Mouse (Mus musculus) heart, postnatal 25 days (tissue): ENCODE data around the gene Gm19426. TPM values are rescaled to one million over a fixed set of nuclear protein-coding genes. Genes with fewer than 3 reads are reported as not detected.

Experiments used
- DNase-seq: peaks from one replicate; pipeline ENCODE4 v3.0.0; 2022; ENCODE audit warnings: low spot score
- intact Hi-C: fragments of 180-260 bp; cut with DNase I; formaldehyde crosslinking; loops from one replicate; pipeline ENCODE4 v1.15.1; 2025
- total RNA-seq, 2 experiments: library from RNA; stranded (reverse); gene quantifications; 2 replicates each; pipeline ENCODE4 v1.2.3; 2021

Gm19426 gene
- total RNA-seq, 2 experiments from 2014 or later: 1.8 to 1.9 TPM

DNA sequence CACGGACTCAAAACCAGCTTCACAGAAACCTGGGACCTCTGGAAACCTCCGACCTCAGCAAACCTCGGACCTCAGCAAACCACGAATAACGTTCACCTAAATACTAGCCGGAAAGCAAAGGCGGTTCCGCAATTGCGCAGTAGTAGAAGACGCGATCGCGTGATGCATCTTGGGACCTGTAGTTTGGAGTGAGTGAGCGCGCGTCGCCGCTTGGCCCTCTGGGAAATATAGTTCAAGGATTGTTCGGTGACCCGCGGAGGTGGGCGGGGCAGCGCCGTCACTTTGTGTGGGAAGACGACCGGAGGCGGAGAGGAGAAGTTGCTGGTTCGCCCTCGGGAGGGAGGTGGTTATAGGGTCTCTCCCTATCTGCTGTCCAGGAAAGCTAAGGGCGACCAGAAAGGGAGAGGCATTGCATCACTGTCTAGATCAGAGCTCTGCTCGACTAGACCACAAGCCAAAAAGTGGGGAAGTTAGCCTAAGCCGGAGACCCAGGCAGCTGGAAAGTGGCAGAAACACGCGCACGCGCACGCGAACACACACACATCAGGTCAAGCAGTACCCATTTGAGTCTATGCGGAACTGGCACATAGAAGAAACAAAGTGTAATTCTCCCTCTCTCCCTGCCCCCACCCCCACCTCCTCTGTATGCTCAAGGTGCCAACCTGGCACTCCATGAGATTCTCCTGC is 16.1 kb downstream of the Gm19426 start, which contains the start of gene Clp1:
Clp1 (minus strand) TSS at position 179 of the 687 bp plus-strand sequence.
- DNase-seq: peak; percentile 93
- intact Hi-C loops: no loop called here

DNA sequence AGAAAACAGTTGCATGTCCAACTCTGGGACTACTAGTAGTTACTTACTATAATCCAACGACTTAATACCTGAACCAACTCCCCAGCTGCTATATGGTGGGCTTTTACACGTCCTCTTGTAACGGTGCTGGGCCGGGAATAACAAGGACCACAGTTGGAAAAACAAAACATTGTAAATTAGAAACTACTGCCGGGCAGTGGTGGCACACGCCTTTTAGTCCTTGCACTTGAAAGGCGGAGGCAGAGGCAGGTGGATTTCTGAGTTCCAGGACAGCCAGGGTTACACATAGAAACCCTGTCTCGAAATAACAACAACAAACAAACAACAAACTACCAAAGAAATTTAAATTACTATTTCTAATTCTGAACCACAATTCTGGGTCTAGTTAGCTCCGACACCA is 16.7 kb downstream of the Gm19426 start:
- no peak for DNase-seq
- intact Hi-C loops: no loop called here

DNA sequence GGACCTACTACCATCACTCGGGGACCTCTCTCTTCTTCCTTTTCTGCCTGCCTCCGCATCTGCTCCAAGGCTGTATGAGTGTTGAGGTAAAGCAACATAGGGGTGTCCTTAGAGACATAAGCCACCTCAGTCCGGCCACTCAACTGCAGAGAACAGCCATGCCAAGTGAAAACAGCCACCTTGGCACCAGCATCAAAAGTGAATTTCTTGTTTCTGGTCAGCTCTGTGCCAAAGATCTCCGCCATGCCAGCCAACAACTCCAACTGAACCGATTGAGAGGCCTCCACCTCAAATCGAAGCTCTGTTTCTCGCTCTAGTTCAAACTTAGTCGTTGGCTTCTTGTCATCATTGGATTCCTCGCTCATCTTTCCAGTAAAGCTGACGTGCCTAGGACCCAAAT is 17.7 kb downstream of the Gm19426 start:
- intact Hi-C loops: no loop called here
- DNase-seq: no peak

DNA sequence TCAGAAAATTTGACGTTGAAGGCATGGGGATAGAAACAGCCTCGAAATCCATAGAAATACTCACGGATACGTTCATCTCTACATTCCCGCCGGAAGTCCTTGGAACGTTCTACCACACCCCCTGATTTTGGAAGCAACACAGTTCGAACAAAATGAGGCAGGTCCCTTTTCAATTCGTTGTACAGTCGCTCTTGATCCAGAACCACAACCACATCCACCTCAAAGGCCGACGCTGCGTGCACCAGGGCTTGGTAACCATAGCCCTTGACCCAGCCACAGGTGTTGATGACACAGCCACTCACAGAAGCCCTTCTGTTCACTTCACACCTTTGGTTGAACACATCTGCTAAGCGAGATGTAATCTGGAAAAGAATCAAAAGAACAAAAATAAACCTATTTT is 19.6 kb downstream of the Gm19426 start:
- intact Hi-C loops: no loop called here
- no peak for DNase-seq

GRCm38 (mm10) chr2:84721182-84721581 is 22.3 kb downstream of the Gm19426 start:
- DNase-seq: no peak
- intact Hi-C loops: no loop called here

GRCm38 (mm10) chr2:84720718-84721117 is 22.7 kb downstream of the Gm19426 start:
- intact Hi-C loops: no loop called here
- DNase-seq: no peak

DNA sequence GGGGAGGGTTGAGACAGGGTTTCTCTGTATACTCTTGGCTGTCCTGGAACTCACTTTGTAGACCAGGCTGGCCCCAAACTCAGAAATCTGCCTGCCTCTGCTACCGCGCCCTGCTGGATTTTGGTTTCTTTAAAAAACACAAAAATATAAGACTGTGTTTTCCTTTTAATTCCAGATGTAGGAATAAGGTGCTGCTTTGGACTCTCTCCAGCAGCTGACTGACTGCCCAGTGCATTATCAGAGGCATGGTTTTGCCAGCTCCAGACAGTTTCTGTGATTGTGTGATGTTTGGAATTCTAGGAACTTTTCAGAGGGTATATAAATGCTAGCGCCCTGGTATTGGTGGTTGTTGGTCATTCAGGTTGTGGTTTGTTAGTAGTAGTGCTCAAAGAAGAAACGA is 26.1 kb downstream of the Gm19426 start:
- intact Hi-C loops: no loop called here
- no peak for DNase-seq

DNA sequence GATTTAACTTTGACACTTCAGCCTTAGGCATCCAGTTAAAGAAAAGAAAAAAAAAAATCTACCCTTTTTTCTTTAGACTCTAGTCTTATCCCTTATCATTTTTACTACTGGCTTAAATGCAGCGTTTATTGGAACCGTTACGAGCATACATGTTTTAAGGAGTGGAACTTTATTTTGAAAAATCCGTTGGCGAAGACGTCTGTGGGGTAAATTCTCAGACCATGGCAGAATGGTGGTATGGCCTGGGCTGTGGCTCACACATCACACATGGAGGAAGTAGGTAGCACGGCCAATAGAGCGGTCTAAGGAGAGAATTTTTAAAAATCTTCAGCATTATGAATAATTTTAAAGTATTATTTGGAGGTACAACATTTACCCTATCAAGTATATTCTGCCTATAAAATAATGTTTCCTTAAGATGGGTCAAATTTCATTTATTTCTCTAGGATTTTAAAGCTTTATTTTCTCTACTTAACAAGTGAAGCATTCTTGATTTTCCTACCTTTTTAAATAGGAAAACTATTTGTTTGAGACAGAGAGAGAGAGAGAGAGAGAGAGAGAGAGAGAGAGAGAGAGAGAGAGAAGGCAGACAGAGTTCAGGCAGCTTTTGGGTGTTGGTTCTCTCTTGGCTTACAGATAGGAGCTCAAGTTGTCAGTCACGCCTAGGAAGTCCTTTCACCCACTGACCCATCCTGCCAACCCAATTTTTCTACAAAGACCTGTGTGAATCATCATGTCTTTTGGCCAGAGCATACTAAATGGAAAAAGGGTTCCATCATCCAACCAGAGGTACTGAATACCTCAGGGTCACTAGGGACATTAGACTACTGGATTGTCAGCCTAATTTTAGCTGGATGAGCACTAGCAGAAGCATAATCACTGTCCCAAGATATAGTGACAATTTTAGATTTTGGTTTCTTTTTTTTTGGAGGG is 26.8 kb downstream of the Gm19426 start:
- no peak for DNase-seq
- intact Hi-C loops: no loop called here

- DNase-seq: peak; percentile 44
- intact Hi-C loops: no loop called here
These were observed 27.7 kb downstream of the Gm19426 start for GRCm38 (mm10) chr2:84715562-84716361.

DNA sequence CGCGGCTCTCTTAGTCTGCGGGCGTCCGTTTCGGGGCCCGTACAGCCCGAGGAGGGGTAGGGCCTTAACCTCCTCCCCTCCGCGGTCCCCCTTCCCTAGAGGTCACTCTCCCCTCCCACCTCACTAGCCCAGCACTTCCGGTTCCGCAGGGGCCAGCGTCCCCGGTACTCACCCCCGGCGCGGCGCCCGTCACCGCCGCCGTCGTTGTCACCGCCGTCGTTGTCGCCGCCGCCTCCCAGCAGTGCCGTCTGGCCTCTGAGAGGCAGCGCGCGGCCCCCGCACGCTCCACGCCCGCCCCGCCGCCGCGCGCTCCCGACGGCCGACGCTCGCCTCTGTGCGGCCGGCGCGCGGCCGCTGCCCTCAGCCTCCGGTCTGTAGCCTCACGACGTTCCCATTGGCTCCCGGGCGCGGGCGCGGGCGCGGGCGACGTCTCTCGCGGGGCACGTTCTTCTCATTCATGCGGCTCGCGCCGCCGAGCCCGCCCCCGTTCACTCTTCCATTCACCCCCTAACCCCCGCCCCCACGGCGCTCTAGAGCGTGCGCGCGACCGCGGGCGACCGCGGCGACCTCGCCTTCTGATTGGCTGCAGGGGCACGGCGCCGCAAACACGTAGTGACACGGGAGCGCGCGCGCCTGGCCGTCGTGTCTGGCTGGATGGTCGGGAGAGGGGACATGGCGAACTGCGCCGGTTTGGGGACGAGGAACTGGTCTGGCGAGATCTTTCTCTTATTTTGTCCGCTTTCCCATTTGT is 28.5 kb downstream of the Gm19426 start, which contains the start of gene Zdhhc5:
Zdhhc5 (minus strand) TSS at position 370 of the 751 bp plus-strand sequence.
- peak; percentile 98 for DNase-seq
- intact Hi-C loops: loop anchor here (5.0 kb wide), 1 partner anchor 38 kb away; the partner anchor contains the start of genes Gm28635, Med19 and Tmx2

DNA sequence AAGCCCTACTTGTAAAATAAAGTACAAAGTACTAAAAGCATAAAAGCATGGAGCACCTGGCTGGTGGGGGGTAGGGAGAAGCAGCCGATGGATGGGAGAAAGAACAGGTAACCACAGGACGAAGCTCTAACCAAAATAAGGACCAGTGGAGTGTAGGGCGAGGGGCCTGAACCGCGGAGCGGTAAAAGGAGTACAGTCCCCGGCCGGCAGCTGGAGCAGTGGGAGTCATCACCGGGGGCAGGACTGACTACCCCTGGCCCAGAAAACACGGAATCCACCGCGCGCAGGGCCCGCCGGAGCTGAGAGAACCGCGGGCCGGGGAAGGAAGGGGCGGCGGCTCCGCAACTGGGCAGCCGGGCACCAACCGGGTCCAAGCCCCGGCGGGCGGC is 29.0 kb downstream of the Gm19426 start:
- DNase-seq: no peak
- intact Hi-C loops: loop anchor here (5.0 kb wide), 1 partner anchor 37 kb away; the partner anchor contains the start of genes Gm28635, Med19 and Tmx2

DNA sequence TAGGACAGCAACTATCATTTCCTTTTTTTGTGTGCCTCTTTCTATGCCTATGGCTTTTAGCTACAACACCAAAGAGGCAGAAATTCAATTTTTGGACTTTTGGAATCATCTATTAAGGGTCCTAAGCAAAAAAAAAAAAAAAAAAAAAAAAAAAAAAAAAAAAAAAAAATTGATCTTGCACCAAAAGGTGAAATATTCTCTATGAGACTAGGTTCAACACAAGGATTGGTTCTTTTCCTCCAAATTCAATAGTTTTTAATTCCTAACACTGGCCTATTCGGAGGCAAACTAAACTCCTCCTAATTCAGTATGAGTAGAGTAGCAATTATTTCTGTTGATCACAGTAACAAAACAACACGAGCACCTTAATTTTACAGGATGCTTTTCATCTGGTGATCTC is 31.6 kb downstream of the Gm19426 start:
- intact Hi-C loops: loop anchor here (5.0 kb wide), 1 partner anchor 35 kb away; the partner anchor contains the start of genes Gm28635, Med19 and Tmx2
- DNase-seq: no peak

DNA sequence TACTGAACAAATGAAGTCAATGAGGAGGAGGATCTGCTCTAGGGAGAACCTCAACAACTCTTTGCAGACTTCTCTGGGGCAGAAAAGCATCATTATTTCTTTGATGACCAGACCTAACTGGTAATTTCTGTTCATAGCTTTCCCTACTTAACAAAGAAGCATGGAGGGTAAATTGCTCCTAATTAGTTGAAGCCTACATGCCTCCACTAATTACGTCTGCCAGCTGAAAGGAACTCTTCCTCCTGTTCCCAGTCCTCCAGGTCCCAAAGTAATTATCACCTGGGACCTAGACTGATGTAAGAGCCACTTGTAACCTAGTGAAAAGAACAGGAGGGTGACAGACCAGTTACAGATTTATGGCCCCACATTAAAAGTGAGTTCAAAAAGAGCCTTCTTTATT is 35.9 kb downstream of the Gm19426 start:
- DNase-seq: no peak

DNA sequence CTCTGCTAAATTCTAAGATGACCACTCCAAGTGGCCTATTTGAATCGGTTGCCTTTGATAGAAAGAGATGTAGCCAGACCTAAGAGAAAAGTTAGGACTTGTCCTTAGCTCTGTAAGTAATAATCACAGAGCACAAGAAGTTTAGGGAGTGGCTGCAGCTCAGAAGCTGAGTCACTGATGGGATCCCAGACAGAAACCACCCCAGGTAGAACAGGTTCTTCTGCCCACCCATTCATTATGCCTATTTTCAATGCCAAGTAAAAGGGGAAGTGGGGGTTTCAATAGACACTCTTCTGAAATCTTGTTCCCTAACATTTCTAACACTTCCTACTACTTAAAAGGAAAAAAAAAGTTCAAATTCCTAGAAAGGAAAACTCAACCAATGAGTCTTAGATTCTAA is 38.2 kb downstream of the Gm19426 start:
- intact Hi-C loops: no loop called here
- DNase-seq: no peak

More for the DNA sequence above, 35.9 kb downstream of the Gm19426 start:
- intact Hi-C loops: no loop called here

- intact Hi-C loops: no loop called here
- no peak for DNase-seq
These were observed 39.1 kb downstream of the Gm19426 start for GRCm38 (mm10) chr2:84704329-84704728.

DNA sequence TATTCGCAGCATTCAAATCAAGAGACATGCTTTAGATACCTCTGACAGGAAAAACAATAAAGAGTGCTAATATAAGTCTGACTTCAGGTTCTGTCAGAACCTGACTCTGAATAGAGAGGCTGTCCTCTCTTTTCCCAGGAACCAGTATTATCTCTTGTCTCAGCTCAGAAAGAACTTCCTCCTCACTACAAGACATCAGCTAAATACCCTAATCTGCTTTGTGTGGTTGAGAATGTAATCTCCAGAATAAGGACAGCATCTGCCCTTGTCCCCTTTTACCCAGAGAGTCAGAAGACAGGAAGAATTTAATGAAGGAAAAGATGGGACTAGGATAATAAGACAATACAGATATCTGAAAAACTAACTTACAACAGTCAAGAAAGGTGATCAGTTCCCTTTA is 40.0 kb downstream of the Gm19426 start:
- DNase-seq: no peak
- intact Hi-C loops: no loop called here

GRCm38 (mm10) chr2:84695007-84695695 is 48.3 kb downstream of the Gm19426 start:
- intact Hi-C loops: no loop called here
- no peak for DNase-seq
